ENCODE assay signal across 26 mouse cellular contexts in the genomic region with DNA sequence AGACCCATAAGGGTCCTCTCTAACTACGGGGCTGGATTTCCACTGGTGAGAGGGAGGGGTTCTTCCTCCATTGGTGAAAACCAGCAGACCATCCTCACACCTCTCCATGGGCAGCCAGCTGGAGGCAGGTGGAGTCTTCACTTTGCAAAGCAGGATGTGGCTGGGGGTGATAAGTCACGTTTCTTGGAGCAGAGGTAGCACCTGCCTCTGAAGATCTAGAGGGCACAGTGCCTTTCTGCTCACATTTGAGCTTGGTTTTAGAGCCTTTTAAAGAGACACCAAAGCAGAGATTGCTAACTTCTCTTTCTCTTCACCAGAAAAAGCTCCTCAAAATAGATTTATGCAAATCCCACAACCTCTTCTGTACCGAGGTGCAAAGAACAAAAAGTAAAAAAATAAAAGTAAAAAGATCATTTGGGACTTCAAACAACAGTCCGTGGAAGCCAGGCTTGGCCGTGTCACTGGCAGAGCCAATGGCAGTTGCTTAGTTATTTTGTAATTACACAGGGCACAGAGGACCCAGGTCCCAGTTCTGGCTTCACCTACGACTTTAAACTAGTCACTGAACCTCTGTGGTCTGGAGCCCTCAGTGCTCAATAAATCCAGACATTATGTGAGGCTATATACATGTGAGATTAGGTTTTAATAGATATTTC. TPM values are rescaled to one million over a fixed set of nuclear protein-coding genes. Genes with fewer than 3 reads are reported as not detected.
"Had no signal": no experiment of that assay in that cellular context is flagged by ENCODE, and none has a peak within 500 bp of the region (broad histone marks: within the 10 kb centered on the region; RNA-seq: fewer than 3 reads in every experiment).

No protein-coding gene starts in this region.

- H3K36me3 ChIP-seq: kidney, embryonic 15.5 days; limb, embryonic 12.5 days; limb, embryonic 15.5 days; lung, embryonic 15.5 days; midbrain, embryonic 13.5 days; neural tube, embryonic 13.5 days; stomach, embryonic 15.5 days had no signal

- DNase-seq: kidney, adult 2 months; kidney, postnatal 10 days; kidney, postnatal 36 days; left cerebral cortex, postnatal 4 days; lung, adult 18-20 months; lung, postnatal 10 days; lung, postnatal 36 days; right cerebral cortex, adult 18-20 months; right cerebral cortex, postnatal 14 days; right cerebral cortex, postnatal 4 days; thymus, postnatal 25 days had no signal

- H3K4me3 ChIP-seq: kidney, embryonic 15.5 days; limb, embryonic 12.5 days; limb, embryonic 15.5 days; lung, embryonic 15.5 days; megakaryocyte, embryonic 14.5 days; midbrain, embryonic 10.5 days; midbrain, embryonic 13.5 days; myocyte; neural tube, embryonic 13.5 days; stomach, embryonic 15.5 days had no signal

- H3K4me1 ChIP-seq: kidney, embryonic 15.5 days; limb, embryonic 12.5 days; limb, embryonic 15.5 days; lung, embryonic 15.5 days; megakaryocyte, embryonic 14.5 days; midbrain, embryonic 13.5 days; neural tube, embryonic 13.5 days; stomach, embryonic 15.5 days had no signal

- H3K27ac ChIP-seq: kidney, embryonic 15.5 days; limb, embryonic 12.5 days; limb, embryonic 15.5 days; liver, embryonic 14.5 days; lung, embryonic 15.5 days; midbrain, embryonic 10.5 days; midbrain, embryonic 13.5 days; neural tube, embryonic 13.5 days; stomach, embryonic 15.5 days had no signal

- H3K27me3 ChIP-seq: lung, embryonic 15.5 days; stomach, embryonic 15.5 days had no signal

- H3K4me2 ChIP-seq: kidney, embryonic 15.5 days; limb, embryonic 12.5 days; limb, embryonic 15.5 days; liver, embryonic 11.5 days; lung, embryonic 15.5 days; midbrain, embryonic 13.5 days; neural tube, embryonic 13.5 days; stomach, embryonic 15.5 days had no signal

- H3K9me3 ChIP-seq: kidney, embryonic 15.5 days; limb, embryonic 12.5 days; limb, embryonic 15.5 days; lung, embryonic 15.5 days; midbrain, embryonic 10.5 days; midbrain, embryonic 13.5 days; neural tube, embryonic 13.5 days; stomach, embryonic 15.5 days had no signal

- H3K9ac ChIP-seq: kidney, embryonic 15.5 days; limb, embryonic 12.5 days; limb, embryonic 15.5 days; liver, embryonic 14.5 days; lung, embryonic 15.5 days; midbrain, embryonic 13.5 days; neural tube, embryonic 13.5 days; stomach, embryonic 15.5 days had no signal

- ATAC-seq: intestine, postnatal 0 days; midbrain, embryonic 13.5 days; midbrain, embryonic 16.5 days had no signal

RNA-seq across cellular contexts. Expression of a gene that starts 29.9 kb away (rescaled TPM):
- polyA plus RNA-seq: intestine, embryonic 14.5 days; limb, embryonic 12.5 days; liver, embryonic 11.5 days; lung, embryonic 15.5 days had no signal
